Mouse (Mus musculus) hindbrain, embryonic 10.5 days (tissue): ENCODE data around the gene Myo1a. TPM values are rescaled to one million over a fixed set of nuclear protein-coding genes. Genes with fewer than 3 reads are reported as not detected.

ENCODE experiments used
- DNase-seq: peaks from one replicate; pipeline ENCODE4 v3.0.0-alpha.2; 2017; ENCODE audit warnings: low spot score
- H3K27ac ChIP-seq: fragments of 300-500 bp; sonication (generic); 2 replicates; pipeline ENCODE4 v1.5.1; 2016; ENCODE audit warnings: mild to moderate bottlenecking, moderate library complexity
- H3K27me3 ChIP-seq: fragments of 300-500 bp; sonication (generic); 2 replicates; pipeline ENCODE4 v1.6.1; 2016; ENCODE audit warnings: mild to moderate bottlenecking; ENCODE audit not compliant: poor library complexity, insufficient read depth, severe bottlenecking
- H3K36me3 ChIP-seq: fragments of 300-500 bp; sonication (generic); 2 replicates; pipeline ENCODE4 v1.6.1; 2016; ENCODE audit warnings: mild to moderate bottlenecking, moderate library complexity
- H3K4me1 ChIP-seq: fragments of 300-500 bp; sonication (generic); replicated peaks from 2 replicates; pipeline ENCODE4 v1.6.1; 2016; ENCODE audit warnings: mild to moderate bottlenecking
- H3K4me3 ChIP-seq: fragments of 300-500 bp; sonication (generic); 2 replicates; pipeline ENCODE4 v1.5.1; 2016; ENCODE audit warnings: mild to moderate bottlenecking, moderate library complexity
- H3K9me3 ChIP-seq: fragments of 300-500 bp; sonication (generic); 2 replicates; pipeline ENCODE4 v1.6.1; 2016; ENCODE audit warnings: mild to moderate bottlenecking, moderate library complexity
- WGBS: fragments of 180-500 bp; shearing (Covaris S2); methylation state at CpG from one replicate; pipeline ENCODE4 v1.1.7; 2016; 5-methylcytosine and 5-hydroxymethylcytosine counted together
- polyA plus RNA-seq: library from polyadenylated mRNA; unstranded; fragments of >200 nt; fragmentation: Nextera tagmentation; extraction: Ambion mirVana; gene quantifications from 2 replicates; pipeline ENCODE4 v1.2.1, GENCODE M21; 2016

Myo1a gene
- polyA plus RNA-seq, 1 experiment from 2014 or later = 0.51 TPM

DNA sequence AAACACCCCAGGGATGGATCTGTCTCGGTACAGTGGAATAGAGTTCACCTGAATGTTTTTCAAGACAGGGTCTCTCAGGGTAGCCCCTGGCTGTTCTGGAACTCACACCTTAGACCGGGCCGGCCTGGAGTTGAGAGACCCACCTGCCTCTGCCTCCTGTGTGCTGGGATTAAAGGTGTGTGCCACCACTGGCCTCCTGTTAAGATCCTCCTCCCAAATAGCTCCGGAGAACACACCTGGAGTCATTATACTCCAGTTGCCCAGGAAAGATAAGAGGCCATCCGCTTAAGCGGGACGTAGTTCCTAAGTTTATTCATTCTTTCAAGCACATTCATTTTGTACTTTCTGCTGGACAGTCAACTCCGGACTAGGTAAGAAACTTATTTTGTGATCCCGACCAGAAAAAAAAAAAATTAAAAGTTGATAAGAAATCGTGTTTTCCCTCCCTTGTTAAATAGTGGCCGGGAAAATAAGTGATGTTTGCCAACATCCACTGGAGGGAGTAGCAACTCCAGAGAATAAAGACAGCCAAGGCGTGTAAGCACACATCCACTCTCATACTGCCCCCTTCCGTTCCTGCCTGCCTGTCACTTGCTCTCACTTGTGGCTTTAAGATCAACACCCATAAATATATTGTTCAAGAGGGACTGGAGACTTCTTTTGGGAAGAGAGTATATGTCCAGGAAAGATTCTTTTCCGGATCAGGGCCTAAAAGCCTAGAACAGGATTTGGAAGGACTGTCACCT is 27.2 kb upstream of the Myo1a start:
- DNase-seq = peak; percentile 66
- Histone ChIP-seq H3K27ac (peak overlapping the region; percentile 86), H3K4me3 (peak overlapping the region; percentile 68), H3K4me1 (peaks cover 19% of the 10 kb centered on the region), H3K36me3 (peaks cover 6% of the 10 kb centered on the region; the same call in 1 of the 2 replicates), H3K27me3 (no peaks in the 10 kb centered on the region), H3K9me3 (no peaks in the 10 kb centered on the region)
- WGBS = 14% methylated on average over 14 of the region's 14 CpGs

DNA sequence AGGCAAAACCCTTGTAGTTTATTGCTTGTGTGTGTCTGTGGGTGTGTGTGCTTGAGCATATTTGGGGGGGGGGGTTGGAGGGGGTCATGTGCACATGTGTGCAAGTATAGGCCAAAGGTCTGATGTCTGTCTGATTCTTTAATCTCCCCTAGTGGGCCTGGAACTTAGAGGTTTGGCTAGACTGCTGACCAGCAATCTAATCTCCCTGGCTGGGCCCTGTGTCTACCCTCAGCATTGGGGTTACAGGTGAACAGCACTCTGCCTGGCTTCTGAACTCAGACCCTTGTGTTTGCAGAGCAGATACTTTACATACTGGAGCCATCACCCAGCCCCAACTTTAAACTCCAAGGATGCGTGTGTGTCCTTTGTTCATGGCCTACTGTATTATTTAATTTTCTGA is 25.8 kb upstream of the Myo1a start:
- WGBS = 98% methylated on average over 1 of the region's 1 CpGs
- no peak overlapping the region for H3K27ac ChIP-seq
- H3K36me3 ChIP-seq = peaks cover 10% of the 10 kb centered on the region; the same call in 1 of the 2 replicates
- H3K9me3 ChIP-seq = no peaks in the 10 kb centered on the region
- H3K27me3 ChIP-seq = no peaks in the 10 kb centered on the region
- H3K4me3 ChIP-seq = no peak overlapping the region
- DNase-seq = no peak
- H3K4me1 ChIP-seq = peaks cover 19% of the 10 kb centered on the region

DNA sequence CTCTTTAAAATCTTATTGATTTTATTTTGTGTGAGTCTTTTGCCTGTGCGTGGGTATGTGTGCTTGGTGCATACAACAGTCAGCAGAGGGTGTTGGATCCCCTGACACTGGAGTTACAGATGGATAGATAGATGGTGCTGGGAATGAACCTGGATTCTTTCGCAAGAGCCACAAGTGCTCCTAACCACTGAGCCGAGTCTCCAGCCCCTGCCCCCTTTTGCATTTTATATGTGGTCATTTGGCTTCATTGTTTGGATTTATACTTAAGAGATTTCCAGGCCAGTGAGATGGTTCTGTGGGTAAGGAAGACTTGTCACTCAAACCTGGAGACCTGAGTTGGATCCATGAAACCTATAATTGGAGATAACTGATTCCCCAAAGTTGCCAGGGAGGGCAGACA is 25.1 kb upstream of the Myo1a start:
- Histone ChIP-seq H3K4me3 (no peak overlapping the region), H3K36me3 (peaks cover 10% of the 10 kb centered on the region; the same call in 1 of the 2 replicates), H3K27me3 (no peaks in the 10 kb centered on the region), H3K4me1 (peaks cover 19% of the 10 kb centered on the region), H3K9me3 (no peaks in the 10 kb centered on the region), H3K27ac (no peak overlapping the region)
- 89% methylated on average over 3 of the region's 3 CpGs for WGBS
- no peak for DNase-seq

DNA sequence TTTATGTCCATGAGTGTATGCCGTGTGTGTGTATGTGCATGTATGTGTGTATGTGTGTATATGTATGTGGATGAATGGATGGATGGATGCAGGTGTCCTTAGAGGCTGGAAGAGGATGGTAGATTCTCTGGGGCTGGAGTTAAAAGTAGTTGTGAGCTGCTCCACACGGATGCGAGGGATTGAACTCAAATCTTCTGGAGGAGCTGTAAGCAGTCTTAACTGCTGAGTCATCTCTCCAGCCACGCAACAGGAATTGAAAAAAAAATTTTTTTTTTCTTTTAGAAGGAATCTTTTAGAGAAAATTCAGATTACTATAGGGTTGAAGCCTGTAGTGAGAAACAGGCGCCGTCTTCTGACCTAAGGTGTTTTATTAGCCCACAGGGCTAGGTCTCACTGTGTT is 22.1 kb upstream of the Myo1a start:
- 93% methylated on average over 6 of the region's 6 CpGs for WGBS
- Histone ChIP-seq H3K4me1 (peaks cover 5% of the 10 kb centered on the region), H3K36me3 (peaks cover 10% of the 10 kb centered on the region; the same call in 1 of the 2 replicates), H3K27ac (no peak overlapping the region), H3K9me3 (no peaks in the 10 kb centered on the region), H3K4me3 (no peak overlapping the region), H3K27me3 (no peaks in the 10 kb centered on the region)
- no peak for DNase-seq

DNA sequence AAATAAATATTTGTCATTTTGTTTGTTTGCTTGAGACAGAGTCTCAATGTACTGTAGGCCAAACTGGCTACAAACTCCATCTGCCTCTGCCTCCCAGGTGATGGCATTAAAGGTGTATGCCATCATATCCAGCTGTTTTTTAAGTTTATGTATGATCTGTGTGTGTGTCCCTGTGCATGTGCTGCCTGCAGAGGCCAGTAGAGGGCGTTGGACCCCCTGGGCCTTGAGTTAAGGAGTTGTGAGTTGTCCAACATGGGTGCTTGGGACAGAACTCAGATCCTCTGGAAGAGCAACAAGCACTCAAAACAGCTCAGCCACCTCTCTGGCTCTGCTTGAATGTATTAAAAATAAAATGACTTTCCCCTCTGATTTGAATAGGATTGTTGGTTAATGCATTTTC is 13.9 kb upstream of the Myo1a start:
- H3K27me3 ChIP-seq = no peaks in the 10 kb centered on the region
- peaks cover 63% of the 10 kb centered on the region for H3K36me3 ChIP-seq
- H3K9me3 ChIP-seq = no peaks in the 10 kb centered on the region
- H3K4me1 ChIP-seq = no peaks in the 10 kb centered on the region
- WGBS = 29% methylated on average over 1 of the region's 1 CpGs
- DNase-seq = no peak
- no peak overlapping the region for H3K4me3 ChIP-seq
- H3K27ac ChIP-seq = no peak overlapping the region

DNA sequence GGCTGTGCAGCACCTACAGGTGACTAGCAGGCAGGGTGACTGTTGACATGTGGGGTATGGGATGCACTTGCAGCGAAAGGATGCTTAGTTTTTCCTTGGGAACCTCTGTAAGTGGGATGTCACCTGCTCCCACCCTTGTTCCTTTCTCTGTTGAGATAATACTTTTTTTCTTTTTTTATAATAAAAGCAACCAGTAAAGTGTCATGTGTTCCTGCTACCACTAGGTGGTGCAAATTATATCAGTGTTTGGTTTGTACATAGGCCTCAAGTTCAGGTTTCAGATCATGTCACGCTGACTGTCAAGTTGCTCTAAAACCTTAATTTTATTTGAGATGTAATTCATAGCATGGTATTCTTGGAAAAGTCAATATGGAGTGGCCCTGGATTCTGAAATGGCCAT is 10.3 kb upstream of the Myo1a start:
- peaks cover 87% of the 10 kb centered on the region for H3K36me3 ChIP-seq
- no peak overlapping the region for H3K4me3 ChIP-seq
- no peak overlapping the region for H3K27ac ChIP-seq
- no peaks in the 10 kb centered on the region for H3K27me3 ChIP-seq
- DNase-seq = no peak
- H3K9me3 ChIP-seq = no peaks in the 10 kb centered on the region
- no peaks in the 10 kb centered on the region for H3K4me1 ChIP-seq
- 61% methylated on average over 2 of the region's 2 CpGs for WGBS

DNA sequence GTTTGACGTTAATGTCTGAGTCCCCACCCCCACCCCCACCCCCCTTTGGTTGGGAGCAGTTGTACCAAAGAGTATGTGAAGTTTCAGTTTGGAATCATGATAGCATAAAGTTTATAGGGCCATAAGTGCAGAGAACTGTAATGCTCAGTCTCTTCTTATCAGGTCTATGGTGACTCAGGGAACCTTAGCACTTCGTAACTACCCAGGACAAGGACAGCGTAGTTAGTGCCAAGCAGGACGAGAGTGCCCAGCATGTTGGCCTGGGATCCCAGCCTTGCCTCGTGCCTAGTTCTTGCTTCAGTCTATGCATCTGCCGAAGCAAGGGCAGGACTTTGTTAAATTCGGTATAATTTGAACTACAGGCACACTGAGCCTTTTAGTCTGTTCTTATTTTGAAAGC is 9.2 kb upstream of the Myo1a start:
- WGBS = 94% methylated on average over 7 of the region's 7 CpGs
- H3K9me3 ChIP-seq = no peaks in the 10 kb centered on the region
- no peaks in the 10 kb centered on the region for H3K27me3 ChIP-seq
- no peak for DNase-seq
- no peak overlapping the region for H3K27ac ChIP-seq
- no peak overlapping the region for H3K4me3 ChIP-seq
- H3K4me1 ChIP-seq = no peaks in the 10 kb centered on the region
- H3K36me3 ChIP-seq = peaks cover 85% of the 10 kb centered on the region

DNA sequence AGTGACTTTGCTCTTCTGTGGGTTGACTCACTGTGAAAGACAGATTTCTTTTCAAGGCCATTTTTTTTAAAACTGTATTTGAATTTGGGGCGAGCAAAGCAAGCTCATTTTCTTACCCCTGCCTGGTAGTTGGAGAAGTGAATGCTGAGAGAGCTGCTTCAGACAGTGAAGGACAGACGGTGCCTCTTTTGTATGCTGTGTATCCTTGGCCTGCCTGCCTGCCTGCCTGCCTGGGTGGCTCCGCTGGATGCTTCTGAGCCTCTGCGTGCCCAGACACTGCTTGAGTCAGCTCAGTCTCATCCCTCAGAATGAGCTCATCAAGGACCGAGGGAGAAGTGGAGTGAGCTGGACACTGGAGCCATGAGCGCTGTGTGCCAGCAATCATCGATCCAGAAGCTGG is 6.0 kb upstream of the Myo1a start:
- peaks cover 60% of the 10 kb centered on the region for H3K36me3 ChIP-seq
- H3K4me1 ChIP-seq = no peaks in the 10 kb centered on the region
- no peak overlapping the region for H3K27ac ChIP-seq
- DNase-seq = no peak
- WGBS = 91% methylated on average over 7 of the region's 7 CpGs
- H3K9me3 ChIP-seq = no peaks in the 10 kb centered on the region
- H3K27me3 ChIP-seq = no peaks in the 10 kb centered on the region
- H3K4me3 ChIP-seq = no peak overlapping the region

DNA sequence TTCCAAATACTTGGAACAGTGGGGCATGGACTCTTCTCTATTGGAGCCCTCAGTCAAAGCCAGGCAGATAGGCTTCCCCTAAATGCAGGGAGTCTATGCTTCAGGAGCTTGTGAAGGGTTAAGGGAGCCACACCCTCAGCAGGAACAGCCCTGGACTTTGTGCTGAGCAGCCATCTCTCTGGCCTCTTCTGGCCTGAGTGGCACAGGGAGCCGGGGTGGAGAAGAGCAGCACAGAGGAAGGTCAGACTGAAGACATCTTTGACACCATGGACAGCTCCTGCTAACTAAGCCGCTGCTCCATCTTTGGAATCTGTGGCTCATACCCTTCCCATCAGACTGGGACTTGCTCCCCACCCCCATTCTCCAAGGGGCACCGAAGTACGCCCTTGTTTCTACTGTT is 1.7 kb upstream of the Myo1a start:
- Histone ChIP-seq H3K9me3 (no peaks in the 10 kb centered on the region), H3K27ac (no peak overlapping the region), H3K27me3 (no peaks in the 10 kb centered on the region), H3K4me3 (no peak overlapping the region), H3K4me1 (no peaks in the 10 kb centered on the region), H3K36me3 (peaks cover 23% of the 10 kb centered on the region)
- DNase-seq = no peak
- 48% methylated on average over 4 of the region's 4 CpGs for WGBS

DNA sequence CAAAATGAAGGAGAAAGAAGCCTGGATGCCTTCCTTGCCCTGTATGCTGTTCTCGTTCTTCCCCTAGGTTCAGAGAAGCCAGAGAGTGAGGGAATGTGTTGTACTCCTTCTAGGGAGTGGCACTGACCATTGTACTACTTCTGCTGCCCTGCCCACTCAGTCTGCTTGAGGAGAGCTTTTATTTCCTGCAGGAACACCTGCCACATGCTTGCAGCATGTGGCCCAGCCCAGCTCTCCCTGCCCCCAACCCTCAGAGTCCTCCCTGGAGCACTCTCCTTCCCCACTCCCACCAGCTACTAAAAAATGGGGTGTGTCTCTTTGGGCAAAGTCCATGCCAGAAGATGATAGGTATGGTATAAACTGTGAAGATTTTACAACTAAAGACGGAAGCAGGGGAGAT is 677 bp upstream of the Myo1a start:
- Histone ChIP-seq H3K4me3 (no peak overlapping the region), H3K9me3 (no peaks in the 10 kb centered on the region), H3K36me3 (peaks cover 13% of the 10 kb centered on the region; the same call in 1 of the 2 replicates), H3K27me3 (no peaks in the 10 kb centered on the region), H3K4me1 (no peaks in the 10 kb centered on the region), H3K27ac (no peak overlapping the region)
- no peak for DNase-seq
- 69% methylated on average over 2 of the region's 2 CpGs for WGBS

DNA sequence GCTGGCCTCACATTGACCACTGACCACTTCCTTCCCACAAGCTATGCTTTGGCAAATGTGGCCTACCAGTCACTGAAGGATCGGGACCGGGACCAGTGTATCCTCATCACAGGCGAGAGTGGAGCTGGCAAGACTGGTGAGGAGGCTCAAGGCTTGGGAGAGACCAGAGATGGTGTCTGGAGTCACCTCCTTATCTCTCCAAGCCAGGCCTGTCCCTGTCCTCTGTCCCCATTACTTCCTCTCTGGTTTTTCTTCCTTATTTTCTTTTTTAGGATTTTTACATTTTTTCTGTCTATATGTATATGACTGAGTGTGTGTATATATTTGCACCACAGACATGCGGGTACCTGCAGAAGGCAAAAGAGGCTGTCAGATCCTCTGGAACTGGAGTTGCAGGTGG is 813 bp downstream of the Myo1a start:
- no peak for DNase-seq
- Histone ChIP-seq H3K9me3 (no peaks in the 10 kb centered on the region), H3K36me3 (no peaks in the 10 kb centered on the region), H3K27ac (no peak overlapping the region), H3K4me3 (no peak overlapping the region), H3K4me1 (no peaks in the 10 kb centered on the region), H3K27me3 (no peaks in the 10 kb centered on the region)
- 89% methylated on average over 4 of the region's 4 CpGs for whole genome bisulfite sequencing

DNA sequence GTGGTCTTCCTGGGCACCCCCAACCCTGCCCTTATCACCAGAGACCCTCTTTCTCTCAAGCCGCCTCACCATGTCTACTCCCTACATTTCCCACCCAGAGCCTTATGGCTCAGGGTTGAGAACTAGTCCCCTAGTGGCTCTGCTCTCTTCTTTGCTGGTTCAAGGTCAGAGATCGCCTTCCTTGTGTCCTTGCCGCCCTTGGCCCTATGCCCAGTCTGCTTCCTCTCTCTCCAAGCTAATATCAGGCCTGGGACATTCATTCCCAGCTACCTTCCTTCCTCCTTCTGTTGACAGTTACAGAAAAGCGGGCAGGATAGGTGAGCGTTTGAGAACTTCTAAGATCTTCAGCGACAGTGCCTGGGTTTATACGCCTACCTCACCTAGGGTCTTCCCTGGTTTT is 2.8 kb downstream of the Myo1a start:
- no peak for DNase-seq
- WGBS = 89% methylated on average over 7 of the region's 7 CpGs
- Histone ChIP-seq H3K4me3 (no peak overlapping the region), H3K27ac (no peak overlapping the region), H3K9me3 (no peaks in the 10 kb centered on the region), H3K4me1 (no peaks in the 10 kb centered on the region), H3K36me3 (no peaks in the 10 kb centered on the region), H3K27me3 (no peaks in the 10 kb centered on the region)

DNA sequence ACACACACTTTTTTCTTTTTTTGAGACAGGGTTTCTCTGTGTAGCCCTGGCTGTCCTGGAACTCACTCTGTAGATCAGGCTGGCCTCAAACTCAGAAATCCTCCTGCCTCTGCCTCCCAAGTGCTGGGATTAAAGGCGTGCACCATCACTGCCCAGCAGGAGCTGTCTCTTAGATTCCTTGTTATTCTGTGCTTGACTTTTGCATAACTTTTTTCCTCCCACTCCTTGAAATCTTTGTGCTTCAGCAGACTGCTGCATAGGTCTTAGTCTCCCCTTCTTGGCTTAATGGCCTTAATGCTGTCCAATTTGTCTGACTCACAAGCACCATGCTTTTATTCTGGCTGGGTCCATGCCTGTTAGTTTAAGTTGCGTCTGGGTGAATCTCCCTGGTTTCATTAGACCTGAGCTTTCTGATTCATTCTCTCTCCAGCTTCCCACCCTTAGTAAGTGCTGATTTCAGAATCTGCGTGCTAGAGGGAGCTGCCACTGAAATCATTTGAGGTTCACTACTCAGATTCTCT is 3.9 kb downstream of the Myo1a start:
- H3K4me3 ChIP-seq = no peak overlapping the region
- WGBS = 84% methylated on average over 3 of the region's 3 CpGs
- no peak for DNase-seq
- no peaks in the 10 kb centered on the region for H3K27me3 ChIP-seq
- H3K36me3 ChIP-seq = no peaks in the 10 kb centered on the region
- no peak overlapping the region for H3K27ac ChIP-seq
- H3K9me3 ChIP-seq = no peaks in the 10 kb centered on the region
- H3K4me1 ChIP-seq = no peaks in the 10 kb centered on the region
